Mouse (Mus musculus): ENCODE measurements at regions not wholly inside any gene's neighbourhood (a gene's known extent, or its start where the extent isn't known, plus 50 kb on each side); places are given as distances from the start of the nearest gene placed in this dataset.
"Not testable (repeated sequence)": the region's sequence is repeated elsewhere in the genome, so short reads cannot be mapped to it uniquely, and the experiment has no call there.

DNA sequence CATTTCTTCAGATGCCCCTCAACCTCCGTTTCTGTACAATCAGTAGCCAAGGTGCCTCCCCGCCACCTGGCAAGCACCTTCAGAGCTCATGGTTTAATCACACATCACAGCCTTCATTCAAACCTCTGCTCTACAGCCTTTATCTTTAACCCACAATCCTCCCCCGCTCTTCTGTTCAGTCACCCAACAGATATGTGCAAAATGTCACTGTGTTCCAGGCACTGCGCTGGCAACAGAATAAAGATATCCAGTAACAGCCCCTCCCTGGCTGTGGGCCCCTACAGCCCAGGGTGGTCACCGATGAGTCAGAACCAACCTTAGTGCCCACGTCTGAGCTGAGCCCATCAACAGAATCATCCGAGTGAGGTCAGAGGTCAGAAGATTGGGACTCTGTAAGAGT lies 54.3 kb upstream of the Ddr1 start:
- peak; percentile 61 for DNase-seq (ENCODE audit: inconsistent ontology term)

- DNase-seq (ENCODE audit: inconsistent ontology term) = no peak
These were observed 55.3 kb upstream of the Ddr1 start for GRCm38 (mm10) chr17:35759740-35760139.

- no peak for DNase-seq (ENCODE audit: inconsistent ontology term)
These were observed 58.2 kb upstream of the Ddr1 start for GRCm38 (mm10) chr17:35762614-35763013.

- DNase-seq (ENCODE audit: inconsistent ontology term) = no peak
These were observed 58.4 kb upstream of the Ier3 start for GRCm38 (mm10) chr17:35763101-35763500.

DNA sequence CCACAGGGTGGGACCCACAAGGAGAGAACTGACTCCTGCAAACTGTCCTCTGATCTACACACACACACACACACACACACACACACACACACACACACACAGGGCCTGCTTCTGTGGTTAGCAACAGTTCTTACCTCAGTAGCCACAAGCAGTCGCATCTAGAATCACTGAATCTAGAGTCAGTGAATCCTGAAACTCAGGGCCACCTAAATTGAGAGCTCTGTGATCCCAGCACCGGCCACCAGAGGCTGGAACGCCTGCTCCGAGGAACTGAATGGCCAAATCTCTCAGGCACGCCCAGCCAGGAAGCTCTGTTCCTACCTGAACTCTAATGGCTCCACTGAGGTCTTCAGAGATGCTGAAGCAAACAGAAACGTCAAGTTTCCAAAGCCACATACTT lies 57.6 kb upstream of the Ier3 start:
- no peak for DNase-seq (ENCODE audit: inconsistent ontology term)

DNA sequence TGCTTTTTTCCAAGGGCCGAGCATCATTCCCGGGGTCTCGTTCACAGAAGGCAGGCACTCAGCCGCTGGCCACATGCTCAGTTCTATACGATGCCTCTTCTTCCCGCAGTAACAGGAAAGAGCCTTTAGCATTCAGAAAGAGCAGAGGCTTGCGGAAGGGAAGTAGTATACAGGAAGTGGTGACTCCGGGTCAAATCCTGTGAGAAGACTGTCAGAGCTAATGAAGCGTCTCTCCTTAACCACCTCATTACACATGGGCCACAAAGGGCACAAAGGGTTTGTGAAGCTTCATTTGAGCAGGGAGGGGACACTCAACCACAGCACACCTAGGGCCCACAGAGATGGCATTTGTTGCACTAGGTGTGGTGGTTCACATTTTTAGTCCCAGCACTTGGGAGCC lies 55.1 kb upstream of the Ier3 start:
- no peak for DNase-seq (ENCODE audit: inconsistent ontology term)

- DNase-seq (ENCODE audit: inconsistent ontology term) = no peak
These were observed 52.1 kb upstream of the Ier3 start for GRCm38 (mm10) chr17:35769175-35769960.

GRCm38 (mm10) chr17:35769961-35770276 lies 51.6 kb upstream of the Ier3 start:
- DNase-seq (ENCODE audit: inconsistent ontology term) = not testable (repeated sequence)

DNA sequence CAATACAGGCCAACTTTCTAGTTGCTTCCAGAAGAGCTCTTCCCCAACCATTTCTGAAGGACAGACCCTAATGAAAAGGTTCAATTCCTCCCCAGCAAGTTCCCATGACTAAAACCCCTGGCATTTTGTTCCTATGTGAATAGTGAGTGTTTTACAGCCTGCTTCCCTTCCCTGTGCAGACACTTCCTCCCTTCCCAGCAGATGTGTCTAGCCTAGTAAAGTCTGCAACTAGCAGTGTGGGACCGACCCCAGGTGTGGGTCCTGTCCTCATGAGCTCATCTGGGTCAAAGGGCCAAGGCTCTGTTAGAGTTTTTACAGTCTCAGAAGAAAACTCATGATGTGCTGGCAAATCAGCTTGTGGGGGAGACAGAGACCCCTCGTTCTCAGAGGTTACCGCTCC lies 50.9 kb upstream of the Ier3 start:
- DNase-seq (ENCODE audit: inconsistent ontology term) = no peak

GRCm38 (mm10) chr17:35771656-35772405 lies 49.7 kb upstream of the Ier3 start:
- no peak for DNase-seq (ENCODE audit: inconsistent ontology term)

Measured in Muller cell, postnatal 12 days (primary cell).